Mouse (Mus musculus) splenic B cell, adult 2 months (primary cell): ENCODE data around the gene Scn2a.
"Not testable (repeated sequence)": the region's sequence is repeated elsewhere in the genome, so short reads cannot be mapped to it uniquely, and the experiment has no call there.

ENCODE experiments used
- DNase-seq: peaks from one replicate; pipeline ENCODE4 v3.0.0-alpha.2; 2011; ENCODE audit warnings: low read depth, low spot score
- H3K27me3 ChIP-seq: 2 replicates; pipeline ENCODE4 v1.6.1; 2012; ENCODE audit warnings: mild to moderate bottlenecking, low read length, moderate library complexity, mixed read lengths; ENCODE audit not compliant: control insufficient read depth, poor library complexity, insufficient read depth, severe bottlenecking
- H3K36me3 ChIP-seq: 2 replicates; pipeline ENCODE4 v1.6.1; 2012; ENCODE audit warnings: mild to moderate bottlenecking, low read length, moderate library complexity, mixed read lengths; ENCODE audit not compliant: control insufficient read depth, poor library complexity, insufficient read depth, severe bottlenecking

The Scn2a gene

DNA sequence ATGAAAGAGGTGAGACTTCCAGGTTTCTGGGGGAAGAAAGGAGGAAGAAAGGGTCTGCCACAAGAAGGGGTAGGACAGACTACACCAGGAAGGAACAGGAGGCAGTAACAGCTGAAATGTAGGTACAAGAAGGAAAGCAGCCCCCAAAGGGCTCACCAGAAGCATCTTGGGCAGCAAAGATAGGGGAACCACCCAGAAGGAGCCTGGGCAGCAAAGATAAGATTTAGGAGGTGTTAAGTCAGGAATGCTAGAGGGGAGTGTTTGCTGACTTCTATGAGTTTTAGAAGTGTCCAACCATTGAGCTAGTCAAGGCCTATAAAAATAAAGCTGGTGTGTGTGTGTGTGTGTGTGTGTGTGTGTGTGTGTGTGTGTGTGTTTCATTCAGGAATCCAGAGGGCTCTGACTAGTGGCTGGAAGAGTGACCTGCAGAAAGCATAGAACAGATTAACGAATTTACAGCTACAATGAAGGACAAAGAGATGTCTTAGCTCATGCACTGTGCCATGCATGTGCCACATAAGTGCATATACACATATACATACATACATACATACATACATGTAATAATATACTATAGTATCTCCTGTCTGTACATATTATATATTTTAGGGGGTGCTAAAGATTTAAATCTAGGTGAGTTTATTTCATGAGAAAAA, 180.6 kb downstream of the Scn2a start:
- Histone ChIP-seq H3K36me3 (no peaks in the 10 kb centered on the region), H3K27me3 (no peaks in the 10 kb centered on the region)
- no peak for DNase-seq

DNA sequence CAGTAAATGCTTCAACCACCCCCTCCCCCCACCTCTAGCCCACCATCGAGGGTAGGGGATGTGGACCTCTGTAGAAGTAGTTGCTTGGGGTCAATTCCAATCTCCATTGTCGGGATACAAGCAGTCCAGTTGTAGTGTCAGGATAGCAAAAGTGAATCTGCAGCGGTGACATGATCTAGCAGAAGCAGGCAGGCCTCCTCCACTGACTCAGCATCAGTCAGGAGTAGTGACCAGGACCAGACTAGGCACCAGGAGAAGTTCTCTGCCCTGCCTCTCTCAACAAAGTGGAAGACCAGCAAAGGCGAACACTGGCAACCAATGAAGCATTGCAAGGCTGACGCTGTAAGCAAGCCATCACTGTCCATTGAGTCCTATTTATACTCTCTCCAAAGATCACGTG, 186.0 kb downstream of the Scn2a start:
- Histone ChIP-seq H3K27me3 (no peaks in the 10 kb centered on the region), H3K36me3 (no peaks in the 10 kb centered on the region)
- no peak for DNase-seq

DNA sequence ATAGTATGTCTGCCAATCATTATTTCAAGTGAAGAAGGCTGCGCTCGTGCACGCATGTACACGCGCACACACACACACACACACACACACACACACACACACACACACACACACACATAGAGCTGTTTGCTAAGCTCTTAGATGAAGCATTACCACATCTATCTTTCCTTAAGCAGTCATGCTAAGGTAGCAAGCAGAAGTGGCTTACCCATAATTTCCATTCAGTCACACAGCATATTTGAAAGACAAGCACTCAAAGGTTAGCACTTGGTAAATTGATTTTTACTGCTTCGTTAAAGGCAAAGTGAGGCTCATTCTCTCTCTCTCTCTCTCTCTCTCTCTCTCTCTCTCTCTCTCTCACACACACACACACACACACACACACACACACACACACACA, 190.6 kb downstream of the Scn2a start:
- DNase-seq, H3K27me3 ChIP-seq, H3K36me3 ChIP-seq: not testable (repeated sequence)
